Mouse (Mus musculus): ENCODE measurements around the gene Olfml2b. TPM values are rescaled to one million over a fixed set of nuclear protein-coding genes. Genes with fewer than 3 reads are reported as not detected.

The Olfml2b gene
- total and polyA plus RNA-seq, 3 experiments = 0.05 TPM; not detected in 2

GRCm38 (mm10) chr1:170702263-170702662 is 57.9 kb downstream of the Olfml2b start:
- no peak for TF ChIP-seq GATA2 (IDR thresholded peaks at IDR 0.05; ENCODE audit: borderline replicate concordance, low read depth, low read length)
- no peak for TF ChIP-seq POLR2AphosphoS5 (IDR thresholded peaks at IDR 0.05; ENCODE audit: insufficient replicate concordance, low read depth, low read length)
- TF ChIP-seq TAL1 (conservative IDR thresholded peaks at IDR 0.05; ENCODE audit: low read depth, low read length) = no peak
- TF ChIP-seq CTCF (IDR thresholded peaks at IDR 0.05; ENCODE audit: low read depth, low read length) = no peak
- no peak for TF ChIP-seq GATA1 (IDR thresholded peaks at IDR 0.05; ENCODE audit: borderline replicate concordance, low read length)
- Histone ChIP-seq H3K36me3 (replicated peaks) (peaks cover 13% of the 10 kb centered on the region), H3K27me3 (ENCODE audit: insufficient read depth, low read length) (peaks cover 4% of the 10 kb centered on the region), H3K9me3 (replicated peaks) (no peaks in the 10 kb centered on the region), H3K4me3 (ENCODE audit: low read depth, low read length) (no peak overlapping the region), H3K4me1 (ENCODE audit: insufficient read depth, low read depth, low read length) (no peaks in the 10 kb centered on the region)
- DNase-seq (ENCODE audit: low spot score) = no peak
- no peak for ATAC-seq (ENCODE audit: extremely low read depth, insufficient number of reproducible peaks, low FRiP score, poor library complexity, severe bottlenecking)

- 0 out of 2 replicates have a peak, but pooled peaks cover 3% of the 10 kb centered on the region for H3K4me1 ChIP-seq (ENCODE audit: insufficient read depth, low read depth, low read length)
- H3K27me3 ChIP-seq (ENCODE audit: insufficient read depth, low read length) = peaks cover 4% of the 10 kb centered on the region
- H3K36me3 ChIP-seq (replicated peaks) = peaks cover 19% of the 10 kb centered on the region
- H3K9me3 ChIP-seq (replicated peaks) = no peaks in the 10 kb centered on the region
- TF ChIP-seq GATA2 (IDR thresholded peaks at IDR 0.05; ENCODE audit: borderline replicate concordance, low read depth, low read length) (no peak), TAL1 (conservative IDR thresholded peaks at IDR 0.05; ENCODE audit: low read depth, low read length) (no peak), CTCF (IDR thresholded peaks at IDR 0.05; ENCODE audit: low read depth, low read length) (no peak), POLR2AphosphoS5 (IDR thresholded peaks at IDR 0.05; ENCODE audit: insufficient replicate concordance, low read depth, low read length) (no peak), GATA1 (IDR thresholded peaks at IDR 0.05; ENCODE audit: borderline replicate concordance, low read length) (no peak)
- no peak for DNase-seq (ENCODE audit: low spot score)
- no peak overlapping the region for H3K4me3 ChIP-seq (ENCODE audit: low read depth, low read length)
- no peak for ATAC-seq (ENCODE audit: extremely low read depth, insufficient number of reproducible peaks, low FRiP score, poor library complexity, severe bottlenecking)
These were observed 58.6 kb downstream of the Olfml2b start for GRCm38 (mm10) chr1:170702958-170703357.

DNA sequence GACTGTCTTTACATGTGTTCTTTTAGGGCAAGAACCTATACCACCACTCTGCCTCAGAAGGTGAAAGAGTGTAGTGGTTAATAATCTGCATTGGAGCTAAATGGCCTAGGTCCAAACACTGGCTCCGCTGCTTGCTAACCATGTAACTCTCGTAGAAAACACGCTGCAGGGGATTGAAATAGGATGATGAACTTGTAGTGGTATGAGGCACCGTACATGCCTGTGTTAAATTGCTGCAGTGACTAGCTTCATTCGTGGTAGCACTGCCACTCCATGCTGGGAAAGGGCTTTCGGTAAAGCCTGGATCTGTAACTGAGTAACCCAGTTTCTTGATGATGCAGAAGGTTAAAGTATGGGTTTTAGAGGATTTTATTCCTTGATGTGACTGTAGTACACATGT is 59.8 kb downstream of the Olfml2b start:
- TF ChIP-seq GATA2 (IDR thresholded peaks at IDR 0.05; ENCODE audit: borderline replicate concordance, low read depth, low read length) (no peak), TAL1 (conservative IDR thresholded peaks at IDR 0.05; ENCODE audit: low read depth, low read length) (no peak), POLR2AphosphoS5 (IDR thresholded peaks at IDR 0.05; ENCODE audit: insufficient replicate concordance, low read depth, low read length) (no peak), CTCF (IDR thresholded peaks at IDR 0.05; ENCODE audit: low read depth, low read length) (no peak), GATA1 (IDR thresholded peaks at IDR 0.05; ENCODE audit: borderline replicate concordance, low read length) (no peak)
- H3K27me3 ChIP-seq (ENCODE audit: insufficient read depth, low read length) = no peaks in the 10 kb centered on the region; the same call in none of the 2 replicates
- DNase-seq (ENCODE audit: low spot score) (no peak), ATAC-seq (ENCODE audit: extremely low read depth, insufficient number of reproducible peaks, low FRiP score, poor library complexity, severe bottlenecking) (no peak)
- H3K9me3 ChIP-seq (replicated peaks) = no peaks in the 10 kb centered on the region
- H3K4me3 ChIP-seq (ENCODE audit: low read depth, low read length) = no peak overlapping the region
- peaks cover 31% of the 10 kb centered on the region for H3K36me3 ChIP-seq (replicated peaks)
- H3K4me1 ChIP-seq (ENCODE audit: insufficient read depth, low read depth, low read length) = 0 out of 2 replicates have a peak, but pooled peaks cover 3% of the 10 kb centered on the region

- TF ChIP-seq CTCF (IDR thresholded peaks at IDR 0.05; ENCODE audit: low read depth, low read length) (no peak), POLR2AphosphoS5 (IDR thresholded peaks at IDR 0.05; ENCODE audit: insufficient replicate concordance, low read depth, low read length) (no peak), GATA2 (IDR thresholded peaks at IDR 0.05; ENCODE audit: borderline replicate concordance, low read depth, low read length) (no peak), GATA1 (IDR thresholded peaks at IDR 0.05; ENCODE audit: borderline replicate concordance, low read length) (no peak), TAL1 (conservative IDR thresholded peaks at IDR 0.05; ENCODE audit: low read depth, low read length) (no peak)
- no peaks in the 10 kb centered on the region; the same call in none of the 2 replicates for H3K27me3 ChIP-seq (ENCODE audit: insufficient read depth, low read length)
- no peaks in the 10 kb centered on the region for H3K9me3 ChIP-seq (replicated peaks)
- ATAC-seq (ENCODE audit: extremely low read depth, insufficient number of reproducible peaks, low FRiP score, poor library complexity, severe bottlenecking) (no peak), DNase-seq (ENCODE audit: low spot score) (no peak)
- peaks cover 39% of the 10 kb centered on the region for H3K36me3 ChIP-seq (replicated peaks)
- H3K4me3 ChIP-seq (ENCODE audit: low read depth, low read length) = no peak overlapping the region
- peaks cover 10% of the 10 kb centered on the region for H3K4me1 ChIP-seq (ENCODE audit: insufficient read depth, low read depth, low read length)
These were observed 60.7 kb downstream of the Olfml2b start for GRCm38 (mm10) chr1:170704911-170705594.

DNA sequence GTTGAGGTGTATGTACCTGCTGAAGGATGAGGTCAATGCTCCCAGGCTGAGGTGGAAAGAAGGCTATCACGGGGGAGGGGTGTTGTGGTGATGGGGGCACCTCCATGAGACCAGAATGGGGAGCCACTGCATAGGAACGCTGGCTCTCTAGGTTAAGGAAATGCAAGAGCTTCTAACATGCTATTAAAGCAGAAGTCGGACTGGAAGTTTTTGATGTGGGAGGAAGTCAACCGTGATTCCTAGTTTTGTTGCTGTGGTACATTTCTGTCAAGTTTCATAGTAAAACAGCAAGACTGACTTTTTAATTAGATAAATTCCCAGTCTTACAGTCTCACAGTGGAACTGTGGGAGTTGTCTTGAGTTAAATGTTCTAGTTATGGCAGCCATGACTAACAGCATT is 61.7 kb downstream of the Olfml2b start:
- Histone ChIP-seq H3K9me3 (replicated peaks) (no peaks in the 10 kb centered on the region), H3K4me1 (ENCODE audit: insufficient read depth, low read depth, low read length) (peaks cover 10% of the 10 kb centered on the region), H3K36me3 (replicated peaks) (peaks cover 41% of the 10 kb centered on the region), H3K27me3 (ENCODE audit: insufficient read depth, low read length) (no peaks in the 10 kb centered on the region; the same call in 1 of the 2 replicates), H3K4me3 (ENCODE audit: low read depth, low read length) (no peak overlapping the region)
- ATAC-seq (ENCODE audit: extremely low read depth, insufficient number of reproducible peaks, low FRiP score, poor library complexity, severe bottlenecking) (no peak), DNase-seq (ENCODE audit: low spot score) (no peak)
- TF ChIP-seq GATA2 (IDR thresholded peaks at IDR 0.05; ENCODE audit: borderline replicate concordance, low read depth, low read length) (no peak), TAL1 (conservative IDR thresholded peaks at IDR 0.05; ENCODE audit: low read depth, low read length) (no peak)

DNA sequence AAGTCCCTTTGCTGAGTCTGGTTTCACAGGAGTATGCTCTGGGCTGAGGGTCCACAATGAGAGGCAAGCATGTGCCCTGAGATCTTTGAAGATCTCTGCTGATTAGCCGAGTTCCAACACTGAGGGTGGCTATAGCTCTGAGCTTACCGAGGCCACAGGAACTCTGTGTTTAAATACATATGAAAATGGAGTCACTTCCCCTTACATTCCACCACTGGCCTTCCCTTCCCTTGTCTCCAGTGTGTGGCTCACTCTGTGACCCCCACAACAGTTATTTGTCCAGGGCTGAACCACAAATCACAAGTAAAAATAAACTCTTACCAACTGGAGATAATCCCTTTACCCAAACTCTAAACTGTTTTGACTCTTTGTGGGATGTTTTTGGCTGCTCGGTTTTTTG is 64.7 kb downstream of the Olfml2b start:
- no peak for TF ChIP-seq POLR2AphosphoS5 (IDR thresholded peaks at IDR 0.05; ENCODE audit: insufficient replicate concordance, low read depth, low read length)
- TF ChIP-seq GATA1 (IDR thresholded peaks at IDR 0.05; ENCODE audit: borderline replicate concordance, low read length) = no peak
- TF ChIP-seq GATA2 (IDR thresholded peaks at IDR 0.05; ENCODE audit: borderline replicate concordance, low read depth, low read length) = no peak
- TF ChIP-seq CTCF (IDR thresholded peaks at IDR 0.05; ENCODE audit: low read depth, low read length) = no peak
- no peak for TF ChIP-seq TAL1 (conservative IDR thresholded peaks at IDR 0.05; ENCODE audit: low read depth, low read length)

More for the DNA sequence above, 64.7 kb downstream of the Olfml2b start:
- Histone ChIP-seq H3K4me1 (ENCODE audit: insufficient read depth, low read depth, low read length) (peaks cover 10% of the 10 kb centered on the region), H3K36me3 (replicated peaks) (peaks cover 41% of the 10 kb centered on the region), H3K9me3 (replicated peaks) (no peaks in the 10 kb centered on the region), H3K27me3 (ENCODE audit: insufficient read depth, low read length) (no peaks in the 10 kb centered on the region), H3K4me3 (ENCODE audit: low read depth, low read length) (no peak overlapping the region)
- DNase-seq (ENCODE audit: low spot score) = no peak
- ATAC-seq (ENCODE audit: extremely low read depth, insufficient number of reproducible peaks, low FRiP score, poor library complexity, severe bottlenecking) = no peak
